Mouse (Mus musculus): ENCODE results near the gene Urb2.
"Not testable (repeated sequence)": the region's sequence is repeated elsewhere in the genome, so short reads cannot be mapped to it uniquely, and the experiment has no call there.

Gene Urb2

GRCm38 (mm10) chr8:124021237-124022227 lies at the start of gene Urb2, which contains the start of gene Taf5l:
TSS of gene Urb2 (plus strand) at chr8:124021508.
TSS of gene Taf5l (minus strand) at chr8:124021397.
- DNase-seq (ENCODE audit: low spot score in 2 of 2), result peak; percentile 73 to 89

GRCm38 (mm10) chr8:123973495-123973894 lies 47.8 kb upstream of the Urb2 start:
- DNase-seq (ENCODE audit: low spot score in 2 of 2), result no peak

DNA sequence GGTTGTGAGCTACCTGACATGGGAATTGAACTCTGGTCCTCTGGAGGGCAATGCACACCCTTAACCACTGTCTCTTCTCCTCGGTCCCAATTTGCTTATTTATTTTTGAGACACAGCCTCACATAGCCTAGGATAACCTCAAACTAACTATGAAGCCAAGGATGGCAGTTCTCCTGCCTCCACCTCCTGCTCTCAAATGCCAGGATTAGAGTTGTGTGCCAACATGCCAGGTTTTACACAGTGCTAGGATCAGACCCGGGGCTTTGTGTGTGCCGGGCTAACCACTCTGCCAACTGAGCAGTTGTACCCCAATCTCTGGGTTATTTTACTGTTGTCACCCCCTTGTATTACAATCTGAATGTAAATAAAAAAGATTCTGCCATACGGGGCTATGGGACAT lies 43.8 kb upstream of the Urb2 start:
- DNase-seq (ENCODE audit: low spot score in 2 of 2), result no peak

GRCm38 (mm10) chr8:123978166-123978838 lies 43.0 kb upstream of the Urb2 start:
- DNase-seq (ENCODE audit: low spot score in 2 of 2), result no peak

- DNase-seq (ENCODE audit: low spot score in 2 of 2), result no peak
These were observed 42.4 kb upstream of the Urb2 start for GRCm38 (mm10) chr8:123978926-123979325.

GRCm38 (mm10) chr8:123980239-123980638 lies 41.1 kb upstream of the Urb2 start:
- DNase-seq (ENCODE audit: low spot score in 2 of 2), result no peak

DNA sequence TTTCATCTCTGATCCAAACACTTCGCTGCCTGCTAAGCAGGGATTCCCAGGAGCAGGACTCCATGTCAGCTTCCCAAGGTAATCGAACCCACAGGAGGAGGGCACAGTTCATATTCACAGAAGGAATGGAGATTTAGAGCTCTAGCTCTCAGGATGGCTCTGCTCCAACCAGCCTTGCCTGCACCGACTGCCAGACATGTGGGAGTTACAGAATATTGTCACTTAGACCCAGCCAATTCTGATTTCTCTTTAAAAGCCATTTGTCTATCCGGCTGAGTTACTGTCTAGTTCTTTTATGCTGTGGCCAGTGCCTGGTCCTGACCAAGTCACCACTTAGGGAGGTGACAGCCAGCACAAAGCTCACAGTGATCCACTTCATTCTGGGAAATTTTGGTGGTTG lies 39.6 kb upstream of the Urb2 start:
- peak in 1 of 2 experiments; percentile 39 for DNase-seq (ENCODE audit: low spot score in 2 of 2)

DNA sequence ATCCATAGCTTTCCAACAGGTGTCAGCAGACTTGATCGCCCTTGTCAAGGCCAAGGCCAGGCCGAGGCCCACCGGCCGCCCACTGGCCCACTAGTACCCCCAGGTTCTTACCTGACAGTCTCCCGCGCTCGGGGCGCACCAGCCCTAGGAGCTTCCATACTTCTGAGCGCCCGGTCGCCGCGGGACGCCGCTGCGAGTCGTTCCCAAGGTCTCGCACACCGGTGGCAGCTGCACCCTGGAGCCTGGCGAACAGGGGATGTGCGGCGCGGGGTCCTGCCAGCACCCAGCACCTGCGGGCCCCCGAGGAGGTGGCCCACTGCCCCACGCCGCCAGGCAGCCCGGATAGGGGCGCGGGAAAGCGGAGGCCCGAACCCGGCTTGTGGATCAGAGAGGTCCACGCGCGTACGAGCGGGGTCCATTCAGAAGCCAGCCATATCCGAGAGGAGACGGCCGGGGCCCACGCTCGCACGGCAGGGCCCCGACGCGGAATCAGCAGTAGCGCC lies 39.0 kb upstream of the Urb2 start:
- DNase-seq (ENCODE audit: low spot score in 2 of 2), result peak in 1 of 2 experiments; percentile 12

- DNase-seq (ENCODE audit: low spot score in 2 of 2), result peak; percentile 61 to 82
These were observed 38.4 kb upstream of the Urb2 start, which contains the start of gene Abcb10 for GRCm38 (mm10) chr8:123982826-123983400. TSS of gene Abcb10 (minus strand) at chr8:123983122.

DNA sequence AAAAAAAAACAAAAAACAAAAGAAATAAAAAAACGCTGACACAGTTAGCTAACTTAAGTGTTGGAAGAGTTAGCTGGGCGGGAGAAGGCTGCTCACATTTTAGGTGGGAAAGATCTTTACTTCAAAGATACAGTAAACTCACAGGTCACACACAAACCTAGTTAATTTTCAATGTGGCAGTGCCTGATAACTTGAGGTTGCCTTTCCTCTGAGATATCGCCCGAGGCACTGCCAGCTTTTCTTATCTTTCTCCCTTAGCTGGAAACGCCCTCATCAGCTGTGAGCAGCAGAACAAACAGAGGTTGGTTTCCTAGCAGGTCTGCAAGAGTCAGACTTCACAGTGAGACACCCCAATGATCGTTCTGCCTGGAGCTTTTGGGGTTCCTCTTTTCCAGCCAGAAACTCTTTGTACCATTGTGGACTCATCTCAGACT lies 32.7 kb upstream of the Urb2 start:
- DNase-seq (ENCODE audit: low spot score in 2 of 2), result no peak

DNA sequence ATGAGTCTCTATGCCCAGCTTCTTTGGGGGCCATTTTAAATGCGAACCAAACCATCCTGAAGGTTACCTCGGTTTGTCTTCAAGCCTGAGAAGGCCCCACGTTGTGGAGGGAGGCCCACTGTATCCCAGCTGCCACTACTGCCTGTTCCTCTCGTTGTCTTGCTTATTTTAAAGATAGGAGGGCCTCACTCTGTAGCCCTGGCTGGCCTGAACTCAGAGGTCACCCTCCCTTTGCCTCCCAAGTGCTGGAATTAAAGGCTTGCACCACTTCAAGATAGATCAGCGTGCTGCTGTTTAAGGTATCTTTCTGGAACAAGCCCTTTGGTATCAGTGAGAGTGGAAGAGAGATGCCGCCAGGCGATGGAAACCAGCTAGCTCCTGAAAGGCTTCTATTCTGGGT lies 32.2 kb upstream of the Urb2 start:
- no peak for DNase-seq (ENCODE audit: low spot score in 2 of 2)

DNA sequence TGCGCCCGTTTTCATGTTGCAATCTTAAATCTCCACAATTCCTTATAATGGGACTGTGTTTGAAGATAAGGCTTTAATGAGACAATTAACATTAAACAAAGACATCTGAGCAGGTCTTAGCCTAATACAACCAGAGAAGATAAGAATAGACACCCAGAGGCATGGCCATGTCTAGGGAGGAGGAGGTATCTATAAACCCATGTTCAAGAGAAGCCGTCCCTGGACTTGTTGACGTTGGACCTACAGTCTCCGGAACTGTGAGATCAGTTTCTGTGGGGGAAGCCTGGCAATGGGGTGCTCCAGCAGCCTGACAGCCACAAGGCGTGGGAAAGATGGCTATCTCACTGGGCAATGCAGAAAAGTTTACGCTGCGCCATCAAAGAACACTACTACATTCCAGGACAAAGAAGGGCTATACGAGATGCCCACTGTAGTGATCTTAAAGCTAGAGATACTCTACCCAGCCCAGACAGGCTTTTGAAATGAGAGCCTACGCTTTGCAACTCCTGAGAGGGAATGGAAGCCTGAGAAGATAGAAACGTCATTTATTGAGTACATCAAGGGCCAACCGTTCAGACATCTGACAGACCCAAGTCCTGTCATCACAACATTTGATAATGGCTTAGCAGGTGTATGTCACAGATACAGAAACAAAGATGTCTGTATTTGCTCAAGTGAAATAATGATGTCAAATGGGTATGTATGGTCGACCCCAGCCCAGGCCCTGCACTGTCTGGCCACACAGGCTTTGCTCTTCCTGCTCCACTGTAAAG lies 30.8 kb upstream of the Urb2 start:
- no peak for DNase-seq (ENCODE audit: low spot score in 2 of 2)

DNA sequence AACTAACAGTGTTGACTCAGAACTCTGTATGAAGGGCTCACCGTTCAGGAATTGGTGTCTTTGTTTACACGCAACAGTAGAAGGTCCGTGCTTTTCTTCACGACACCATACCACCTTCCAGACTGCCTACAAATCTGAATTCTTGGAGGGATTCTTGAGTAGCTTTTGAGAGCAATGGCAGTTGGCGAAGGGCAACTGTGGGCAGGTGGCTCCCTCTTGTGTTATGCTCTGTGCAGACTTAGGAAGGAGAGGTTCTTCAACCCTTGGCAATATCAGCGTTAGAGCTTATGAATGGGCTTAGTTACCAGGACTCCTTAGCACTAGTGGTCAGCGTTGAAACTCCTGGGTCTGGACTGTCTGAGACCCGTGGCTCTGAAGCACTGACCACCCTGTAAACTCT lies 28.7 kb upstream of the Urb2 start:
- DNase-seq (ENCODE audit: low spot score in 2 of 2), result no peak

- DNase-seq (ENCODE audit: low spot score in 2 of 2), result no peak
These were observed 27.7 kb upstream of the Urb2 start for GRCm38 (mm10) chr8:123993597-123993996.

DNA sequence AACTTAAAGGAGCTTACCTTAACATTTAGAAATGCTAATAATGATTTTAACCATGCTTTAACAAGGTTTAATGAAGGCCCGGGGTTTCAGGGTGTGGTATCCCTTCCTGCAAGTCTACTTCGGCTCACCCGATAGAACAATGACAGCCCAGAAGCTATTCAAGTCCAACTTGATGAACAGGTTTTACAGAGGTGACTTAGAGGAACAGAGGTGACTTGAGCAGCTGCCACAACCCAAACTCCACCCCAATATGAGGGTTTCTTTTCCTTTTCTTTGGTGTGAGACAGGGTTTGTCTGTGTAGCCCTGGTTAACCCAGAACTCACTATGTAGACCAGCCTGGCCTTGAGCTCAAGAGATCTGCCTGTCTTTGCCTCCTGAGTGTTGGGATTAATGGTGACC lies 27.3 kb upstream of the Urb2 start:
- no peak for DNase-seq (ENCODE audit: low spot score in 2 of 2)

DNA sequence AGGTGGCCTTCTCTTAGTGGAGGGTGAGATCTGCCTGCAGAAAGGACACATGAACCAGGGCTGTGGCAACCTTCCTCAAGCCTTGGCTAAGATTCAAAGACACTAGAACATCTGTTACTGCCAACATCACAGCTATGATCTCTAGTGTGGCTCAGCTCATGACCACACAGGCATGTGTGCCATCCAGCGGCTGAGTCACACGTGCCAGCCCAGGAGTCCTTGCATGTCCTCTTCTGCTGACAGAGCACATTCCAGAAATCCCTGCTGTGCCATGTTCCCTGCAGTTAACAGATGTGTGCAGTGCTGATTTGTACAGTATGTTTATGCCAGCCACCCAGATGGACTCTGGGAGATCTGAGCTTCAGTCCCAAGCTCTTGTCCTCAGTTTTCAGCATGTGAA lies 21.7 kb upstream of the Urb2 start:
- DNase-seq (ENCODE audit: low spot score in 2 of 2), result no peak

GRCm38 (mm10) chr8:124002546-124003108 lies 18.7 kb upstream of the Urb2 start:
- no peak for DNase-seq (ENCODE audit: low spot score in 2 of 2)

- no peak for DNase-seq (ENCODE audit: low spot score in 2 of 2)
These were observed 13.5 kb upstream of the Urb2 start for GRCm38 (mm10) chr8:124007829-124008228.

GRCm38 (mm10) chr8:124011580-124011979 lies 9.7 kb upstream of the Urb2 start:
- DNase-seq (ENCODE audit: low spot score in 2 of 2), result no peak

DNA sequence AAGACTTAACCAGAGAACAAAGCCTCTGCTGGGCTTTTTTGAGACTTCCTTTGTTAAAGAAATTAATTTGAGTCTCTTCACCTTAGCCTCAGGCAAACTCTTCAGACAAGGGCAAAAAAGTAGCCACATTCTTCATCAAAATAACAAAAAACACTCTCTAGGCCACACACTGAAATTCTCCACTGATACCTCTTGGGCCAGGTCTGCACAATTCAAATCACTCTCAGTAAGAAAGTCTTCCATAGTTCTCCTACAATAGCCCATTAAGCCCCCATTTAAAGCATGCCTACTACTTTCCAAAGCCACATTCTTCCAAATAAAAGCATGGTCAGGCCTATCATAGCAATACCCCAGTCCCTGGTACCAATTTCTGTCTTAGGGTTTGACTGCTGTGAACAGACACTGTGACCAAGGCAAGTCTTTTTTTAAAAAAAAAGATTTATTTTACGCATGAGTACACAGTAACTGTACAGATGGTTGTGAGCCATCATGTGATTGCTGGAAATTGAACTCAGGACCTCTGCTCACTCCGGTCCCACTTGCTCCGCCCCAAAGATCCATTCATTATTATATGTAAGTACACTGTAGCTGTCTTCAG lies 9.2 kb upstream of the Urb2 start:
- DNase-seq (ENCODE audit: low spot score in 2 of 2), result no peak

DNA sequence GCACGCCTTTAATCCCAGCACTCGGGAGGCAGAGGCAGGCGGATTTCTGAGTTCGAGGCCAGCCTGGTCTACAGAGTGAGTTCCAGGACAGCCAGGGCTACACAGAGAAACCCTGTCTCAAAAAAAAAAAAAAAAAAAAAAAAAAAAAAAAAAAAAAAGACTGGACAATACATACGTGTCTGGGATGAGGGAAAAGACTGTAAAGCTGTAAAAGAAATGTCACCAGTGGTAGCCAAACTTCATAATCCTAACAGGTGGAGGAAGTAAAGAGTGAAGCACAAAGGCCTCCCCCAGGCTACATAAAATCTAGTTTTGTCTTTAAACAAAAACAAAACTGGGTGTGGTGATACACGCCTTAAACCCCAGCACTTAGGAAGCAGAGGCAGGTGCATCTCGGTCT lies 7.0 kb upstream of the Urb2 start:
- not testable (repeated sequence) for DNase-seq (ENCODE audit: low spot score in 2 of 2)

All from left cerebral cortex, adult 9 months (tissue).